Mouse (Mus musculus) midbrain, postnatal 0 days (tissue): Measurements from ENCODE around the gene Senp2. TPM values are rescaled to one million over a fixed set of nuclear protein-coding genes. Genes with fewer than 3 reads are reported as not detected.

Experiments
- ATAC-seq: fragments of 200-750 bp; cut with Nextera tagmentation; 2 replicates; pipeline ENCODE4 v1.8.0; 2017; ENCODE audit warnings: moderate number of reproducible peaks, mild to moderate bottlenecking, moderate TSS enrichment, moderate library complexity; ENCODE audit not compliant: low FRiP score
- DNase-seq: peaks from one replicate; pipeline ENCODE4 v3.0.0-alpha.2; 2015; ENCODE audit warnings: low spot score
- H3K27ac ChIP-seq: fragments of 300-500 bp; sonication (generic); 2 replicates; pipeline ENCODE4 v1.5.1; 2014; ENCODE audit warnings: low read depth, mild to moderate bottlenecking, low read length, mixed read lengths
- H3K27me3 ChIP-seq: fragments of 300-500 bp; sonication (generic); 2 replicates; pipeline ENCODE4 v1.6.1; 2014; ENCODE audit warnings: low read length, control low read depth, mixed read lengths; ENCODE audit not compliant: insufficient read depth
- H3K36me3 ChIP-seq: fragments of 300-500 bp; sonication (generic); 2 replicates; pipeline ENCODE4 v1.6.1; 2014; ENCODE audit warnings: low read length, control low read depth, mixed read lengths; ENCODE audit not compliant: insufficient read depth
- H3K4me1 ChIP-seq: fragments of 300-500 bp; sonication (generic); 2 replicates; pipeline ENCODE4 v1.6.1; 2014; ENCODE audit warnings: mild to moderate bottlenecking, control low read depth, antibody characterized with exemption, low read length, mixed read lengths; ENCODE audit not compliant: insufficient read depth
- H3K4me2 ChIP-seq: fragments of 300-500 bp; sonication (generic); 2 replicates; pipeline ENCODE4 v1.6.1; 2014; ENCODE audit warnings: low read depth, mild to moderate bottlenecking, low read length, mixed read lengths; ENCODE audit not compliant: poor library complexity, severe bottlenecking
- H3K4me3 ChIP-seq: fragments of 300-500 bp; sonication (generic); 2 replicates; pipeline ENCODE4 v1.5.1; 2014; ENCODE audit warnings: low read depth, mild to moderate bottlenecking, low read length, moderate library complexity
- H3K9ac ChIP-seq: fragments of 300-500 bp; sonication (generic); replicated peaks from 2 replicates; pipeline ENCODE4 v1.6.1; 2014; ENCODE audit warnings: mild to moderate bottlenecking, low read length, moderate library complexity, mixed read lengths; ENCODE audit not compliant: poor library complexity, severe bottlenecking
- H3K9me3 ChIP-seq: fragments of 300-500 bp; sonication (generic); 2 replicates; pipeline ENCODE4 v1.6.1; 2016; ENCODE audit warnings: low read length, control low read depth
- CTCF ChIP-seq: IDR thresholded peaks from 2 replicates; pipeline ENCODE4 v1.5.1; 2016; ENCODE audit warnings: antibody characterized with exemption, mild to moderate bottlenecking
- WGBS: fragments of 180-500 bp; shearing (Covaris S2); extraction: QIAGEN DNeasy Blood & Tissue Kit; methylation state at CpG from one replicate; pipeline ENCODE4 v1.1.7; 2014; 5-methylcytosine and 5-hydroxymethylcytosine counted together
- polyA plus RNA-seq: library from polyadenylated mRNA; unstranded; fragments of >200 nt; fragmentation: Nextera tagmentation; extraction: Ambion mirVana; gene quantifications from 2 replicates; pipeline ENCODE4 v1.2.1, GENCODE M21; 2015
- total RNA-seq: library from RNA; depleted of rRNA; stranded (reverse); fragments of >200 nt; gene quantifications from 2 replicates; pipeline ENCODE4 v1.2.3, GENCODE M21; 2014

The Senp2 gene
- total and polyA plus RNA-seq, 2 experiments from 2014 or later = 35.2 to 48.4 TPM

GRCm38 (mm10) chr16:22038554-22038953, 29.3 kb downstream of the Senp2 start:
- H3K4me1 ChIP-seq = no peaks in the 10 kb centered on the region
- no peak for TF ChIP-seq CTCF
- H3K9me3 ChIP-seq = no peaks in the 10 kb centered on the region
- no peak for DNase-seq
- no peak overlapping the region for H3K4me2 ChIP-seq
- no peak overlapping the region for H3K4me3 ChIP-seq
- no peak for ATAC-seq
- H3K27me3 ChIP-seq = no peaks in the 10 kb centered on the region
- H3K36me3 ChIP-seq = peaks cover 35% of the 10 kb centered on the region
- 88% methylated on average over 10 of the region's 10 CpGs for WGBS
- H3K9ac ChIP-seq = no peak overlapping the region
- H3K27ac ChIP-seq = no peak overlapping the region

DNA sequence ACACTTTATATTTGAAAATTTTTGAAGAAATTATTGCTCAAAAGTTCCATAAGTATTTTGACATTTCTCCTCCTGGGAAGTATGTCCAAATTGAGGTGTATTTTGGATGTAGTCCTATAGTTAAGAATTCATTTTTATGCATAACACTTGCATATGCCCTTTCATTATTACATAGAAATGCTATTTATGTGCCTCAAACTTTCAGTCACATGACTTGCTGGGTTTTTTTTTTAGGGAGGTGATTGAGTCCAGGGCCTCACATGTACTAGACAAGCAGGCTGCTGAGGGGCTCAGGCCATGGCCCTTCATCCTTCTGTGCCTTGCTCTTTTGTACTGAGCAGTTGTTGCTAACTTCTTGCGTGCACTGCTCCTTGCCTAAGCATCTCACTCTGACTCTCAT, 30.7 kb downstream of the Senp2 start:
- ATAC-seq (no peak), DNase-seq (no peak)
- no peak overlapping the region for H3K27ac ChIP-seq
- no peaks in the 10 kb centered on the region for H3K4me1 ChIP-seq
- H3K4me2 ChIP-seq = no peak overlapping the region
- peaks cover 46% of the 10 kb centered on the region for H3K36me3 ChIP-seq
- H3K9me3 ChIP-seq = no peaks in the 10 kb centered on the region
- H3K27me3 ChIP-seq = no peaks in the 10 kb centered on the region
- WGBS = 88% methylated on average over 1 of the region's 1 CpGs
- H3K9ac ChIP-seq = no peak overlapping the region
- H3K4me3 ChIP-seq = no peak overlapping the region
- TF ChIP-seq CTCF = no peak

GRCm38 (mm10) chr16:22043830-22044229, 34.5 kb downstream of the Senp2 start:
- DNase-seq (no peak), ATAC-seq (no peak)
- Histone ChIP-seq H3K4me1 (no peaks in the 10 kb centered on the region), H3K9ac (no peak overlapping the region), H3K27ac (no peak overlapping the region), H3K4me3 (no peak overlapping the region), H3K36me3 (peaks cover 38% of the 10 kb centered on the region), H3K9me3 (no peaks in the 10 kb centered on the region), H3K4me2 (no peak overlapping the region), H3K27me3 (no peaks in the 10 kb centered on the region)
- TF ChIP-seq CTCF = no peak
- WGBS = 93% methylated on average over 4 of the region's 4 CpGs

DNA sequence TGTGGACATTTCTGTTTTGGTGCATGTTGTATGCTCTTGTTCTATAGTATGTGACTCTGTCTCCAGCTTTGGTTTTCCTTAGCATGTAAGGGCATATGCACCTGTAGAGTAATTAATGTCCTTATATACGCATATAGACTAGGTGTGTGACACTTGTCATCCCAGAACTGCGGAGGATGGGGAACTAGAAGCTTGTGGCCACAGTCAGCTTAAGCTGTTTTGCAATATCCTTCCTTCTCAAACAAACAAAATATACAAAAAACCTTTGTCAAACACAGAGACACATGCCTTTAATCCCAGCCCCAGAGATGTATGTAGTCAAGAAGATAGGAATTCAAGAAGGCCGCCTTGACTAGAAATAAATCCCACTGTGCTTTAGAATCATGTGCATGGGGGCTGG, 36.6 kb downstream of the Senp2 start:
- ATAC-seq (no peak), DNase-seq (no peak)
- Histone ChIP-seq H3K4me3 (no peak overlapping the region), H3K4me2 (no peak overlapping the region), H3K9me3 (no peaks in the 10 kb centered on the region), H3K9ac (no peak overlapping the region), H3K4me1 (no peaks in the 10 kb centered on the region), H3K27me3 (no peaks in the 10 kb centered on the region), H3K27ac (no peak overlapping the region), H3K36me3 (peaks cover 25% of the 10 kb centered on the region)
- no peak for TF ChIP-seq CTCF
- 97% methylated on average over 3 of the region's 3 CpGs for WGBS

GRCm38 (mm10) chr16:22046739-22047366, 37.6 kb downstream of the Senp2 start:
- no peak overlapping the region for H3K9ac ChIP-seq
- H3K27ac ChIP-seq = no peak overlapping the region
- H3K36me3 ChIP-seq = peaks cover 25% of the 10 kb centered on the region
- ATAC-seq = no peak
- TF ChIP-seq CTCF = no peak
- DNase-seq = no peak
- H3K9me3 ChIP-seq = no peaks in the 10 kb centered on the region
- no peaks in the 10 kb centered on the region for H3K4me1 ChIP-seq
- H3K4me3 ChIP-seq = no peak overlapping the region
- 87% methylated on average over 10 of the region's 10 CpGs for WGBS
- H3K27me3 ChIP-seq = no peaks in the 10 kb centered on the region
- no peak overlapping the region for H3K4me2 ChIP-seq

GRCm38 (mm10) chr16:22053411-22053810, 44.1 kb downstream of the Senp2 start:
- no peaks in the 10 kb centered on the region for H3K4me1 ChIP-seq
- DNase-seq (no peak), ATAC-seq (no peak)
- H3K27ac ChIP-seq = no peak overlapping the region
- WGBS = 96% methylated on average over 21 of the region's 21 CpGs
- TF ChIP-seq CTCF = no peak
- H3K9ac ChIP-seq = no peak overlapping the region
- no peak overlapping the region for H3K4me2 ChIP-seq
- H3K9me3 ChIP-seq = no peaks in the 10 kb centered on the region
- H3K36me3 ChIP-seq = no peaks in the 10 kb centered on the region
- H3K4me3 ChIP-seq = no peak overlapping the region
- no peaks in the 10 kb centered on the region for H3K27me3 ChIP-seq
